Mouse (Mus musculus): ENCODE data around the gene Olfr288. TPM values are rescaled to one million over a fixed set of nuclear protein-coding genes. Genes with fewer than 3 reads are reported as not detected.

Olfr288 gene
- polyA plus RNA-seq, 2 experiments, result not detected

DNA sequence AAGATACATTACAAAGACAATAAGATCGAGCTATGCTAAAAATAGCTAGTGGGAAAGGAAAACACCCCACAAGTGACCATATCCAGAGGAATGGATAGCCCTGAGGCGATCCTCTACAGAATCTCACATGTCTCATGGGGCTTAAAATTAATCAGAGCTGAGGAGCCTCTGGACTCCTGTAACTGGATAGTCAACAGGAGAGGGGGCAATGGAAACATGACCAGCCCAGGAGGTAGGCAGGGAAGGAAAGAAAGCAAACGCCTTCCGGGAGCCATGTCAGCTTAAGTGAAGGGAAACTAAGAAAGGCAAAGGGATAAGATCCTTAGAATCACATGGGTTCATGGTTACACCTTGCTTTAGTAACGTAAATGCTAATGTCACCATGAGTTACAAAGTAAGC lies 54.5 kb downstream of the Olfr288 start:
- Histone ChIP-seq H3K4me2 (replicated peaks; ENCODE audit: low read depth, low read length, severe bottlenecking) (no peak overlapping the region), H3K36me3 (ENCODE audit: control insufficient read depth, insufficient read depth, low read length) (peaks cover 60% of the 10 kb centered on the region), H3K4me1 (ENCODE audit: control insufficient read depth, insufficient read depth, low read length) (0 out of 2 replicates have a peak, but pooled peaks cover under 1% of the 10 kb centered on the region), H3K9ac (ENCODE audit: low read depth, low read length, severe bottlenecking) (no peak overlapping the region), H3K9me3 (ENCODE audit: control insufficient read depth, low read length) (no peaks in the 10 kb centered on the region), H3K27me3 (ENCODE audit: control insufficient read depth, insufficient read depth, low read length) (no peaks in the 10 kb centered on the region), H3K4me3 (replicated peaks; ENCODE audit: low read length) (no peak overlapping the region), H3K27ac (replicated peaks; ENCODE audit: low read depth, low read length) (no peak overlapping the region)
- 95% methylated on average over 5 of the region's 5 CpGs for WGBS
- DNase-seq (ENCODE audit: low spot score) (no peak), ATAC-seq (ENCODE audit: low FRiP score, low read depth) (no peak)
- no peak for TF ChIP-seq POLR2A (IDR thresholded peaks at IDR 0.05; ENCODE audit: borderline replicate concordance, extremely low read depth, insufficient read depth, insufficient read length)

DNA sequence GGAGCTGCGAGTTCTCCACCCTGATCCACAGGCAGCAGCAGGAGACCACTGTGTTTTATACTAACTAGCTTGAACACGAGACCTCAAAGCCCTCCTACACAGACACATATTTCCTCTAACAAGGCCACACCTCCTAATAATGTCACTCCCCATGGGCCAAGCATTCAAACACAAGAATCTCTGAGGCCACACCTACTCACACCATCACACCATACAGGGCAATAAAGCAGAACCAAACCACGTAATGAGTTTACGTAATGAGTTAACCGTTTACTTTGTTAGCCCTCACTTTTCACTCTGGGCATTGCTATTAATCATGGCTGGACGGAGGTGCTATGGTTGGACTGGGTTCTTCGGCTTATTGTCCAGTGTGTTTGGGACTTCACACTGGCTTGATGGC lies 55.6 kb downstream of the Olfr288 start:
- ATAC-seq (ENCODE audit: low FRiP score, low read depth) (no peak), DNase-seq (ENCODE audit: low spot score) (no peak)
- H3K4me2 ChIP-seq (replicated peaks; ENCODE audit: low read depth, low read length, severe bottlenecking), result no peak overlapping the region
- TF ChIP-seq POLR2A (IDR thresholded peaks at IDR 0.05; ENCODE audit: borderline replicate concordance, extremely low read depth, insufficient read depth, insufficient read length), result no peak
- no peak overlapping the region for H3K27ac ChIP-seq (replicated peaks; ENCODE audit: low read depth, low read length)
- H3K9ac ChIP-seq (ENCODE audit: low read depth, low read length, severe bottlenecking), result no peak overlapping the region
- WGBS, result 52% methylated on average over 7 of the region's 7 CpGs
- no peak overlapping the region for H3K4me3 ChIP-seq (replicated peaks; ENCODE audit: low read length)
- H3K36me3 ChIP-seq (ENCODE audit: control insufficient read depth, insufficient read depth, low read length), result peaks cover 70% of the 10 kb centered on the region
- no peaks in the 10 kb centered on the region for H3K4me1 ChIP-seq (ENCODE audit: control insufficient read depth, insufficient read depth, low read length)
- no peaks in the 10 kb centered on the region for H3K27me3 ChIP-seq (ENCODE audit: control insufficient read depth, insufficient read depth, low read length)
- H3K9me3 ChIP-seq (ENCODE audit: control insufficient read depth, low read length), result no peaks in the 10 kb centered on the region

DNA sequence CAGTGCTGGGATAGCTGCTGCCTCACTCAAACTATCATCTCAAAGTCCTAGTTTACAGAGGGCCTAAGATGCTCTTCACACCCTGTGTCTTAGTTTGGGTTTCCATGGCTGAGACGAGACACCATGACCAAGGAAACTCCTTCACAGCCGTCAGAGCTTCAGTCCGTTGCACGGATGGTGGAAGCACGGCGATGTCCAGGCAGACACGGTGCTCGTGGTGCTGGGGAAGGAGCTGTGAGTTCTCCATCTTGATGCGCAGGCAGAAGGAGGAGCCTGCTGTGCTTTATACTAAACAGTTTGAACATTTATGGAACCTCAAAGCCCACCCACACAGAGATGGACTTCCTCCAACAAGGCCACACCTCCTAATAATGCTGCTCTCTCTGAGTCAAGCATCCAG lies 58.5 kb downstream of the Olfr288 start:
- Histone ChIP-seq H3K9me3 (ENCODE audit: control insufficient read depth, low read length) (no peaks in the 10 kb centered on the region), H3K9ac (ENCODE audit: low read depth, low read length, severe bottlenecking) (no peak overlapping the region), H3K27ac (replicated peaks; ENCODE audit: low read depth, low read length) (no peak overlapping the region), H3K27me3 (ENCODE audit: control insufficient read depth, insufficient read depth, low read length) (no peaks in the 10 kb centered on the region), H3K4me2 (replicated peaks; ENCODE audit: low read depth, low read length, severe bottlenecking) (no peak overlapping the region), H3K4me3 (replicated peaks; ENCODE audit: low read length) (no peak overlapping the region), H3K4me1 (ENCODE audit: control insufficient read depth, insufficient read depth, low read length) (no peaks in the 10 kb centered on the region), H3K36me3 (ENCODE audit: control insufficient read depth, insufficient read depth, low read length) (peaks cover 90% of the 10 kb centered on the region)
- ATAC-seq (ENCODE audit: low FRiP score, low read depth), result no peak
- TF ChIP-seq POLR2A (IDR thresholded peaks at IDR 0.05; ENCODE audit: borderline replicate concordance, extremely low read depth, insufficient read depth, insufficient read length), result no peak
- WGBS, result 94% methylated on average over 9 of the region's 9 CpGs
- no peak for DNase-seq (ENCODE audit: low spot score)

Other genes starting within 250 kb of the Olfr288 start
- gene Tmem106c, start 231.3 kb downstream of the Olfr288 start, polyA plus RNA-seq (2012; rRNA removed), result 49.9 and 59.1 TPM in 2 replicates
- gene Tmem106c, start 231.3 kb downstream of the Olfr288 start, polyA plus RNA-seq (2014; fragmentation: Nextera tagmentation; extraction: Ambion mirVana), result 49.8 and 51.5 TPM in 2 replicates
- gene Col2a1, start 190.8 kb downstream of the Olfr288 start, polyA plus RNA-seq (2012; rRNA removed), result 1,642 and 1,975 TPM in 2 replicates
- 754 and 761 TPM in 2 replicates for gene Col2a1, start 190.8 kb downstream of the Olfr288 start, polyA plus RNA-seq (2014; fragmentation: Nextera tagmentation; extraction: Ambion mirVana)
- gene Pfkm, start 103.0 kb downstream of the Olfr288 start, polyA plus RNA-seq (2012; rRNA removed), result 75.8 and 78.9 TPM in 2 replicates
- gene Pfkm, start 103.0 kb downstream of the Olfr288 start, polyA plus RNA-seq (2014; fragmentation: Nextera tagmentation; extraction: Ambion mirVana), result 49.8 and 50.0 TPM in 2 replicates
- 30.5 and 33.5 TPM in 2 replicates for gene Senp1, start 101.8 kb downstream of the Olfr288 start, polyA plus RNA-seq (2012; rRNA removed)
- 32.5 and 34.4 TPM in 2 replicates for gene Senp1, start 101.8 kb downstream of the Olfr288 start, polyA plus RNA-seq (2014; fragmentation: Nextera tagmentation; extraction: Ambion mirVana)
- 42.4 and 49.3 TPM in 2 replicates for gene Asb8, start 29.9 kb downstream of the Olfr288 start, polyA plus RNA-seq (2012; rRNA removed)
- 55.7 and 57.3 TPM in 2 replicates for gene Asb8, start 29.9 kb downstream of the Olfr288 start, polyA plus RNA-seq (2014; fragmentation: Nextera tagmentation; extraction: Ambion mirVana)
- 0.23 and 0.33 TPM in 2 replicates for gene Ccdc184, start 28.4 kb downstream of the Olfr288 start, polyA plus RNA-seq (2012; rRNA removed)
- gene Ccdc184, start 28.4 kb downstream of the Olfr288 start, polyA plus RNA-seq (2014; fragmentation: Nextera tagmentation; extraction: Ambion mirVana), result 0.10 and 0.37 TPM in 2 replicates
- gene Gm44579, start 25.4 kb upstream of the Olfr288 start, polyA plus RNA-seq (2012; rRNA removed), result not detected in 2 replicates
- gene Gm44579, start 25.4 kb upstream of the Olfr288 start, polyA plus RNA-seq (2014; fragmentation: Nextera tagmentation; extraction: Ambion mirVana), result not detected in 2 replicates
- gene Olfr287, start 25.5 kb upstream of the Olfr288 start, polyA plus RNA-seq (2012; rRNA removed), result not detected in 2 replicates
- gene Olfr287, start 25.5 kb upstream of the Olfr288 start, polyA plus RNA-seq (2014; fragmentation: Nextera tagmentation; extraction: Ambion mirVana), result not detected in 2 replicates
- not detected in 2 replicates for gene Olfr286, start 38.9 kb upstream of the Olfr288 start, polyA plus RNA-seq (2012; rRNA removed)
- not detected in 2 replicates for gene Olfr286, start 38.9 kb upstream of the Olfr288 start, polyA plus RNA-seq (2014; fragmentation: Nextera tagmentation; extraction: Ambion mirVana)
- not detected in 2 replicates for gene H1fnt, start 61.8 kb upstream of the Olfr288 start, polyA plus RNA-seq (2012; rRNA removed)
- gene H1fnt, start 61.8 kb upstream of the Olfr288 start, polyA plus RNA-seq (2014; fragmentation: Nextera tagmentation; extraction: Ambion mirVana), result not detected in 2 replicates
- 1.3 and 1.5 TPM in 2 replicates for gene Zfp641, start 100.6 kb upstream of the Olfr288 start, polyA plus RNA-seq (2012; rRNA removed)
- 0.32 and 0.79 TPM in 2 replicates for gene Zfp641, start 100.6 kb upstream of the Olfr288 start, polyA plus RNA-seq (2014; fragmentation: Nextera tagmentation; extraction: Ambion mirVana)
- not detected in 2 replicates for gene Olfr285, start 121.8 kb upstream of the Olfr288 start, polyA plus RNA-seq (2012; rRNA removed)
- gene Olfr285, start 121.8 kb upstream of the Olfr288 start, polyA plus RNA-seq (2014; fragmentation: Nextera tagmentation; extraction: Ambion mirVana), result not detected in 2 replicates
- gene Olfr284, start 145.4 kb upstream of the Olfr288 start, polyA plus RNA-seq (2012; rRNA removed), result 0.10 TPM in 1 of 2 replicates, not detected in the other
- not detected in 2 replicates for gene Olfr284, start 145.4 kb upstream of the Olfr288 start, polyA plus RNA-seq (2014; fragmentation: Nextera tagmentation; extraction: Ambion mirVana)
- gene Olfr283, start 185.4 kb upstream of the Olfr288 start, polyA plus RNA-seq (2012; rRNA removed), result 0.10 TPM in 1 of 2 replicates, not detected in the other
- not detected in 2 replicates for gene Olfr283, start 185.4 kb upstream of the Olfr288 start, polyA plus RNA-seq (2014; fragmentation: Nextera tagmentation; extraction: Ambion mirVana)
- gene Olfr282, start 235.7 kb upstream of the Olfr288 start, polyA plus RNA-seq (2012; rRNA removed), result not detected in 2 replicates
- gene Olfr282, start 235.7 kb upstream of the Olfr288 start, polyA plus RNA-seq (2014; fragmentation: Nextera tagmentation; extraction: Ambion mirVana), result not detected in 2 replicates

All from limb, embryonic 14.5 days (tissue).